Mouse (Mus musculus) cerebellum, postnatal 14 days (tissue): ENCODE data around the gene Meiob.

Source experiments
- DNase-seq, 2 experiments: peaks; one replicate each; pipeline ENCODE4 v3.0.0; 2021; ENCODE audit warnings: mixed read lengths in 2 of 2

Gene Meiob

GRCm38 (mm10) chr17:24821351-24822280 is 17.5 kb downstream of the Meiob start:
- DNase-seq = no peak

DNA sequence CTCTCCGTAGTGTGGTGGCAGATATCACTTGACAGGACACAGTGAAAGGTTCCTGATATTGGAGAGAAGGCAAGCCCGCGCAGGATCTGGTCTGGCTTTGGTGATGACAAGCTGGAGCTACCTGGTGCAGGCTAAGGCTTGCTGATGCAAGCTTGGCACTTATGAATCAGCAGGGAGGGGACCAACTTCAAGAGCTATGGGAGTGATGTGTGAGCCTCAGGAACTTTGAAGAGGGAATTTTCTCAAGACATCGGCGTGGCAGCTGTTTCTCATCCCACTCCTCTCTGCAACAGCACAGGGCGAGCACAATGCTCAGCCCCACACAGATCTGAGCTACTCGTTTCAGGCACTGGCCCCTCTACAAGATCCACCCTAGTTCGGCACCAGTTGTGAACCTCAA is 35.8 kb downstream of the Meiob start, which contains the start of gene Hagh:
TSS of gene Hagh (plus strand) at position 302 of the 400 bp plus-strand sequence.
- no peak for DNase-seq

GRCm38 (mm10) chr17:24840341-24840740 is 36.3 kb downstream of the Meiob start:
- no peak for DNase-seq

GRCm38 (mm10) chr17:24841133-24841532 is 37.0 kb downstream of the Meiob start:
- DNase-seq = peak; percentile 72 to 73

DNA sequence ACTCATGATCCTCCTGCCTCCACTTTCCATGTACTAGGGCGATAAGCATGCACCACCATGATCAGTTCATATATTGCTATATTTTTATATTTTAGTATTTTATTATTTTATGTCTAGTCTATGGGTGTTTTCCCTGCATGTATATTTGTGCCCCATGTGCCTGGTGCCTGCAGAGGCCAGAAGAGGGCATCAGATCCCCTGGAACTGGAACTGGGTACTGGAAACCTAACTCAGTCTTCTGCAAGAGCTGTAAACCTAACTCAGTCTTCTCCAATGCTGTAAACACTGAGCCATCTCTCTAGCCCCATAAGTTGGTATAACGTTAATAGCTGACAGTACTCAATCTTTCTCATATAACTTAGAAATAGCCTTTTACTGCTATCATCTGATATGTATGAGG is 38.5 kb downstream of the Meiob start:
- DNase-seq = peak in 1 of 2 experiments; percentile 18

DNA sequence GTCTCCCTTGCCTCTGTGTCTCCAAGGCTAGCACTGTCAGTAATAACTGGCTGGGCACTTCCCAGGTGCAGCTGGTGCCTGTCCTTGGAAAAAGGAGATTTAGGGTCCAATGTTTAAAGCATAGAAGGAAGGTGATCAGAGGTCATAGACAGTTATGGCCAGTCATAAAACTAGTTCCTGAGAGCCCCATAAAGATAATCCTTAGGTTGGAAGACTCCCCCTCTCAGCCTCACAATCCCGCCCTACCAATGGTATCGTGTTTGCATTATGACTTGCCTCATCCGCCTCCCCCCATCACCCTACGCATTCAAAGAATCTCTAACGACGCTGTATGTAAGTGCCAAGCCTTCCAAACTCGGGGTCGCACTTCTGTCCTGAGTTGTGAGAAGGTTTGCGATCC is 40.4 kb downstream of the Meiob start:
- DNase-seq = no peak

- DNase-seq = no peak
These were observed 43.3 kb downstream of the Meiob start for GRCm38 (mm10) chr17:24847386-24847785.

- no peak for DNase-seq
These were observed 44.5 kb downstream of the Meiob start for GRCm38 (mm10) chr17:24848600-24849031.

GRCm38 (mm10) chr17:24849733-24850064 is 45.6 kb downstream of the Meiob start:
- no peak for DNase-seq

DNA sequence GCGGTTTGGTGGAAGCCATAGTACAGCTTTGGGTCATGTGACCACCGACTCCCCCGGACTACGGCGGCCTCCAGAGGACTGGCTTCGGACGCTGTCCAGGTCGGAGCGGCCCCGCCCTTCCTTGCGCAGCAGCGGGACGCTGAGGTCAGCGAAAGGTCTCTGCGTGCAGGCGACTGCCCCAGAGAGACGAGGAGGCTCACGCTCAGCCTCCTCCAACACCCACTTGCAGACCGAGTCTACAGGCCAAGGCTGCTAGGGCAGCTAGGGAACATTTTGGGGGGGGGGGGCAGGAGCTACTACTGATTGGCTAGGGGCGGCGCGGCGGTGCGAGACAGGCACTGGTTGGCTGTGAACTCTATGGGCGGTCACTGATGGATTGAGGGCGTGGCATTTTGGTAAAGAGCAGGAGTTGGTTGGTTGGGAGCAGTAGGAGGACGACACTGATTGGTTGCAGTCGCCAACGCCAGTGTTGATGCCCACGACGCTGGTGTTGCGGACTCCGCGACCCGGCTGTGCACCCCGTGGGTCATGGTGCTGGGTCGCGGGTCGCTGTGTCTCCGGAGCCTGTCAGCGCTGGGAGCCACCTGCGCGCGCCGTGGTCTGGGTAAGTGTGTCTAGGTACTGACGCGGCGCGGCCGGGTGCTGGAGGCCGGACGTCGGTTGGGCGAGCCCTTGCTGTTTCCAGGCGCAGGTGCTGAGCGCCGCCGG is 46.1 kb downstream of the Meiob start, which contains the start of gene Fahd1:
TSS of gene Fahd1 (minus strand) at position 300 of the 708 bp plus-strand sequence.
- peak; percentile 95 to 96 for DNase-seq

DNA sequence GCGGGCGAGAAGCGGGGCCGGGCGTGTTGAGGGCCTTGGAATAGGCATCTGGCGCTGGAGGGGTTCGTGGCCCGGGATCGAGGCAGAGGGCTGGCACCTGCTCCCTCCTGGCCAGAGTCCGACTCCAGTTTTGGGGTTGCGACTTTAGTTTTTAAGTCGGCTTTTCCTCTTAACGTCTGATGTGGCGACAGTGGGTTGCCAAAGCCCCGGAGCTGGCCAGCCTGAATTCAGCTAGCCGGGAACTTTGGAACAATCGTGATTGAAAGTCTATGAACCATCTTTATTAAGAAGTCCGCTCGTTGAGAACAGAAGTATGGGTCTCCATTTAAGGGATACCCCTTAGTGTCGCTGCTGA is 46.7 kb downstream of the Meiob start:
- DNase-seq = no peak

GRCm38 (mm10) chr17:24851381-24852125 is 47.5 kb downstream of the Meiob start:
- peak in 1 of 2 experiments; percentile 8 for DNase-seq

DNA sequence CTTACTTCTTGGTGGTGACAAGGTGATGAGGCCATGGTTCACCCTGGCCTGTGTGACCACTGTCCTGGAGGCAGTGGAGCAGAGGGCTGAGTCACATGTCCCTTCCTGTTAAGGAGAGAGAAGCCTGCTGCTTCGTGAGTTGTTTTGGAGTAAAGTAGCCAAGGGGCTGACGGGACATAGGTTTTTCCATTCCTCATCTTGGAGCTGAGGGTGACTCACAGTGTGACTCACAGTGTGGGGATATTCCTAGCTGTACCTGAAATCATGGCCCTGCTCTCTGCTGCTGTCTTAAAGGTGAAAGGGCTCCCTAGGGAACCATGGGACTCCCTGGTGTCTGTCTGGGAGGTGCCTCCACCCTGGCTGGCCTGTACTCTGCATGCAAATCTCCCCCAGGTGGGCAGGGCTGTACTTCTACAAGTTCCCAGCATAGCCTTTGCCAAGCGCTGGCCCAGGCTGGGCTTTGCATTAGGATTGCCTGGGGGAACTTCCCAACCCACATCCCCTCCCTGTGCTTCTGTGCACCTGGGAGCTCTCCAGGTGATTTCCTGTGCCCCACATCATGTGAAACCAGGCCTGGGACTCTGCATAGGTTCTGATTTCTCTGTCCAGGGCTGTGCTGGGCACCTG is 51.9 kb downstream of the Meiob start:
- DNase-seq = no peak

GRCm38 (mm10) chr17:24856589-24856988 is 52.5 kb downstream of the Meiob start:
- no peak for DNase-seq

GRCm38 (mm10) chr17:24857831-24858470 is 53.9 kb downstream of the Meiob start:
- peak in 1 of 2 experiments; percentile 16 for DNase-seq

GRCm38 (mm10) chr17:24858967-24859366 is 54.9 kb downstream of the Meiob start:
- DNase-seq = peak; percentile 78 to 79

DNA sequence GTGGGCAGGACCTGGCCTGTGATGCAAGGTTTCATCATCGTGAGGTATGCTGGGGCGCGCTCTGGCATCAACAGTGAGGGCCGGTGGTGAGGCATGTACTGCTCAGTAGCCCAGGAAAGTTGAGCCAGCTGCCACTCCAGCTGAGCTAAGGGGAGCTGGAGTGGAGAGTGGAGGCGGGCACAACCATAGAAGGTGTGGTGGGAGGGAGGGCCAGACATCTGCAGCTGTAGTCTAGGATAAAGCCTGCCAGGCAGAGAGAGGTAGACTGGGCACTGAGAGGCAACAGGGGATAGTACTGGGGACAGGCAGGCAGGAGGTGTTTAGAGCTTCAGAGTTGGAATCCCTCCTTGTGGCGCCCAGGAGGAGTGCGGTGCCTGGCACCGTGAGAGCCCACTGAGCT is 56.0 kb downstream of the Meiob start:
- DNase-seq = no peak

DNA sequence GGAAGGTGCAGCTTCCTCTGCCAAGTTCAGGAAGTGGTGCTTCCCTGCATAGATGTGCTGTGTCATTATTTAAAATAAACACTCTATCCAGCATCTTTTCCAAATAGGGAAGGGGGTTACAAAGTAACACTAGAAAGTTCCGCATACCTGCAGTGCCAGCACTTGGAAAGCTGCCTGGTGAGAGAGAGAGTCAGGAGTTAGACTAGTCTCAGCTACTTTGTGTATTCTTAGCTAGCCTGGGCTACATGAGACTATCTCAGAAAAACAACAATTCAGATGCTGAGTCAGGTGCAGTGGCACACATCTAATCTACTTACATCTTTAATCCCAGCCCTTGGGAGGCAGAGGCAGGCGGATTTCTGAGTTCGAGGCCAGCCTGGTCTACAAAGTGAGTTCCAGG is 57.7 kb downstream of the Meiob start:
- DNase-seq = no peak

DNA sequence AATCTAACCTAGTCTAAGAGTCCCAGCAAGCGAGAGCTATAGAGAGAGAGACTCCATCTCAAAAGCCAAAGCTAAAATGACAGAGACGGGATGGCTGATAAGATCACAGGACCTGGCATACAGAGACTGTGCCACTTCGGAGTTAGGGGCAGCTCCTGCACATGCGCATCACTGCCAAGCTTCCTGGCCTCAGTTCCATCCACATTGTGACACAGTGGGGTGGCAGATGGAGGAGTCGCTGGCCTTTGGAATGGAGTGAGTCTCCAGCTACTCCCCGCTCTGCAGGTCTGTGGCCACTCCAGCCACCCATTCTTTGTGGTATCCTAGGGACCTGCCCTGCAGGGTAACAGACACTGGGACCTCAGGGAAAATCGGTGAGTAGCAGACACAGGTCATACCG is 61.7 kb downstream of the Meiob start, which contains the start of gene Igfals:
TSS of gene Igfals (plus strand) at position 222 of the 400 bp plus-strand sequence.
- peak; percentile 90 to 91 for DNase-seq

DNA sequence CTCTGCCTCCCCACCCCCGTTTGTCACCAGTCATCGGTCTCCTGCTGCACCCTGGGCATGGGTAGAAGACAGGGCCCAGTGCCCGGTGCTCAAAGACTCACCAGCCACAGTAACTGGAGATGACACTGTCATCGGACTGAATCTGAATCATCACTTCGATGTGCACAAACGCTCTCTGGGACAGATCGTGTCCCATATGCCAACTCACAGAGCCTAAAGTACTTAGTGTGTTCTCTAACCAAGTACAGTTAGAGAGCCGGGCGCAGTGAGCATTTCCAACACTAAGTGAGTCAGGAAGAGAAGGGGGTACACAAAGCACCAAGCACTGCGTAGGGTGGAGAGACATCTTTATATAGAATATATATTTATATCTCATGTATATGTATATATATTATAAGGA is 63.8 kb downstream of the Meiob start:
- DNase-seq = no peak

DNA sequence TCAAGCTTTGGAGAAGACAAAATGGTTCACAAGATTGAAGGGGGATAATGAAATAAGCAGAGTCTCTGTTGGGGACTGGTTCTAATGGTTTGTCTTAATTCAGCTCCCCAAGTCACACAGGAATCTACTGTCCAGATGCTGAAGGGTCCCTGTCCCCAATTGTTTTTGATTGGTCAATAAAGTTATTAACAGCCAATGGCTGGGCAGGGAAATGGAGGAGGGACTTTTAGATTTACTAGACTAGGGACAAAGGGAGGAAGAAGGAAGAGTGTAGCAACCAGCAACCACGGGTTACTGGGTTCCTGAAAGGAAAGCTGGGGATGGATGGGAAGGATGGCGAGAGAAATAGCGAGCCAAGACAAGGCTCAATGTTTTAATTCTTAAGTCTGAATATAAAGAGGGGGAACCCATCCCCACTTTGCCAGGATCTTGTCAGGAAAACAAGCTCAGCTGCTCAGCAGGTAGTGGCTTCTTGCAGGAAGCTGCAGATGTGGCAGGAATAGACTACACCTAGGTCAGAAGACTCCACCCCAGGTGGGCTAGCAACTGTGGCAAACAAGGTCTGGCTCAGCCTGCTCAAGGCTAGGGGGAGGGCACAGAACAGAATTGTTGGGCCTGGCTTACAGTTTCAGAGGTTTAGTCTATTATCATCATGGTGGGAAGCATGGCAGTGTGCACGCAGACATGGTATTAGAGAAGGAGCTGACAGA is 69.8 kb downstream of the Meiob start:
- no peak for DNase-seq
